Comparison of ENCODE assay signal across 9 mouse cellular contexts in genomic region chr17:26200831-26201705, GRCm38 (mm10). TPM values are rescaled to one million over a fixed set of nuclear protein-coding genes. Genes with fewer than 3 reads are reported as not detected.
A peak's percentile ranks its signal among the peaks of the same experiment; 100 is the strongest.
DNase-seq lines count a peak whose midpoint lies in the region; ATAC-seq lines count a peak whose summit lies in the region.
"Had no signal": no experiment of that assay in that cellular context is flagged by ENCODE, and none has a peak within 500 bp of the region (broad histone marks: within the 10 kb centered on the region; RNA-seq: fewer than 3 reads in every experiment).

No protein-coding gene starts in this region.

- H3K27me3 ChIP-seq in heart, embryonic 14.5 days (ENCODE audit: control insufficient read depth, insufficient read depth, low read length), result peaks cover 56% of the 10 kb centered on the region
- H3K27me3 ChIP-seq in embryonic facial prominence, embryonic 12.5 days, result peaks cover 66% of the 10 kb centered on the region
- H3K27me3 ChIP-seq in midbrain, embryonic 14.5 days (ENCODE audit: control insufficient read depth, insufficient read depth, low read length), result peaks cover 44% of the 10 kb centered on the region

- 1% methylated on average over 83 of the region's 92 CpGs for WGBS in heart, embryonic 14.5 days
- 1% methylated on average over 71 of the region's 92 CpGs for WGBS in embryonic facial prominence, embryonic 12.5 days
- under 1% methylated on average over 80 of the region's 92 CpGs for WGBS in midbrain, embryonic 14.5 days

- intact Hi-C loops in heart, postnatal 25 days (cut with DNase I), result no loop called here
- intact Hi-C loops in left cerebral cortex, postnatal 25 days (cut with DNase I), result loop anchor here (5.0 kb wide), 1 partner anchor 41 kb away; the partner anchor contains the start of gene Fam234a

- H3K36me3 ChIP-seq in heart, embryonic 14.5 days (ENCODE audit: control insufficient read depth, insufficient read depth, low read length), result peaks cover 18% of the 10 kb centered on the region
- peaks cover 26% of the 10 kb centered on the region for H3K36me3 ChIP-seq in embryonic facial prominence, embryonic 12.5 days
- peaks cover 19% of the 10 kb centered on the region for H3K36me3 ChIP-seq in midbrain, embryonic 14.5 days (ENCODE audit: control insufficient read depth, insufficient read depth, low read length)

- no peak for ATAC-seq in heart, embryonic 14.5 days (ENCODE audit: insufficient number of reproducible peaks, insufficient read depth, low FRiP score, low read depth)
- ATAC-seq in embryonic facial prominence, embryonic 12.5 days (ENCODE audit: insufficient number of reproducible peaks, insufficient read depth, low FRiP score, low TSS enrichment), result 0 out of 2 replicates have a peak, but pooled peaks have one; percentile 41
- peak; percentile 49 for ATAC-seq in midbrain, embryonic 14.5 days (ENCODE audit: low FRiP score, low TSS enrichment)

- H3K4me1 ChIP-seq in heart, embryonic 14.5 days (ENCODE audit: control insufficient read depth in 2 of 2, insufficient read depth in 2 of 2, low read length in 2 of 2), result peaks cover 0 to 10% of the 10 kb centered on the region in 2 experiments; a peak in 2 of 4 replicates
- H3K4me1 ChIP-seq in embryonic facial prominence, embryonic 12.5 days, result peaks cover 28% of the 10 kb centered on the region
- peaks cover 13% of the 10 kb centered on the region; the same call in 1 of the 2 replicates for H3K4me1 ChIP-seq in midbrain, embryonic 14.5 days (ENCODE audit: control insufficient read depth, insufficient read depth, low read length)

- DNase-seq in heart, postnatal 25 days (ENCODE audit: low spot score), result no peak
- peak; percentile 57 for DNase-seq in MEL-GATA-1-ER (ENCODE audit: extremely low read depth, low read depth)
- DNase-seq in left cerebral cortex, postnatal 25 days (ENCODE audit: low spot score in 2 of 2), result peak; percentile 29 to 42
- DNase-seq in midbrain, embryonic 14.5 days, result peak; percentile 70
- peak; percentile 75 for DNase-seq in testis, postnatal 10 days (ENCODE audit: low spot score)
- DNase-seq in frontal cortex, postnatal 10 days (ENCODE audit: low spot score in 2 of 2), result no peak

- H3K9ac ChIP-seq in heart, embryonic 14.5 days (ENCODE audit: low read length), result peak overlapping the region; percentile 67
- H3K9ac ChIP-seq in embryonic facial prominence, embryonic 12.5 days, result peak overlapping the region; percentile 60
- peak overlapping the region; percentile 60 for H3K9ac ChIP-seq in midbrain, embryonic 14.5 days (replicated peaks; ENCODE audit: low read length)

- no peak overlapping the region for H3K27ac ChIP-seq in heart, embryonic 14.5 days (replicated peaks in 1 of 2; ENCODE audit: control insufficient read depth in 1 of 2, insufficient read depth in 1 of 2, low read depth in 2 of 2, low read length in 2 of 2)
- H3K27ac ChIP-seq in embryonic facial prominence, embryonic 12.5 days, result no peak overlapping the region
- no peak overlapping the region for H3K27ac ChIP-seq in midbrain, embryonic 14.5 days (replicated peaks; ENCODE audit: low read depth, low read length)

- H3K9me3 ChIP-seq in heart, embryonic 14.5 days (ENCODE audit: control insufficient read depth, low read length), result no peaks in the 10 kb centered on the region
- H3K9me3 ChIP-seq in embryonic facial prominence, embryonic 12.5 days, result no peaks in the 10 kb centered on the region
- no peaks in the 10 kb centered on the region for H3K9me3 ChIP-seq in midbrain, embryonic 14.5 days (ENCODE audit: control insufficient read depth, low read length)

- peak overlapping the region; percentile 96 for H3K4me2 ChIP-seq in heart, embryonic 14.5 days (ENCODE audit: low read length)
- H3K4me2 ChIP-seq in embryonic facial prominence, embryonic 12.5 days (replicated peaks), result peak overlapping the region; percentile 96
- peak overlapping the region; percentile 95 for H3K4me2 ChIP-seq in midbrain, embryonic 14.5 days (ENCODE audit: low read length)

- H3K4me3 ChIP-seq in heart, embryonic 14.5 days (ENCODE audit: control insufficient read depth in 1 of 2, insufficient read depth in 1 of 2, low read depth in 1 of 2, low read length in 2 of 2), result peak overlapping the region; percentile 48 to 54
- peak overlapping the region; percentile 51 for H3K4me3 ChIP-seq in embryonic facial prominence, embryonic 12.5 days
- H3K4me3 ChIP-seq in midbrain, embryonic 14.5 days (replicated peaks; ENCODE audit: low read depth, low read length), result peak overlapping the region; percentile 51

RNA-seq across cellular contexts. Expression of gene Rgs11, which starts 1.7 kb away (rescaled TPM):
- 6.1 and 6.8 TPM in 2 replicates for polyA plus RNA-seq in heart, embryonic 14.5 days (2014; fragmentation: Nextera tagmentation; extraction: Ambion mirVana)
- total RNA-seq in heart, postnatal 25 days (2021), result under 1 TPM; 0.29 to 0.73 TPM
- polyA plus RNA-seq in embryonic facial prominence, embryonic 12.5 days (2016; fragmentation: Nextera tagmentation; extraction: Ambion mirVana), result 4.9 and 7.1 TPM in 2 replicates
- 10 to 100 TPM; 36.6 to 43.5 TPM for total RNA-seq in left cerebral cortex, postnatal 25 days (2021)
- 2.6 and 5.2 TPM in 2 replicates for polyA plus RNA-seq in midbrain, embryonic 14.5 days (2014; fragmentation: Nextera tagmentation; extraction: Ambion mirVana)

RNA-seq across cellular contexts. Expression of gene Pdia2, which starts 2.2 kb away (rescaled TPM):
- 0.20 and 0.38 TPM in 2 replicates for polyA plus RNA-seq in heart, embryonic 14.5 days (2014; fragmentation: Nextera tagmentation; extraction: Ambion mirVana)
- not detected for total RNA-seq in heart, postnatal 25 days (2021)
- 0.34 and 0.61 TPM in 2 replicates for polyA plus RNA-seq in embryonic facial prominence, embryonic 12.5 days (2016; fragmentation: Nextera tagmentation; extraction: Ambion mirVana)
- under 1 TPM; 0.32 to 0.73 TPM for total RNA-seq in left cerebral cortex, postnatal 25 days (2021)
- polyA plus RNA-seq in midbrain, embryonic 14.5 days (2014; fragmentation: Nextera tagmentation; extraction: Ambion mirVana), result not detected in 2 replicates

RNA-seq across cellular contexts. Expression of gene Arhgdig, which starts 6.5 kb away (rescaled TPM):
- 5.4 and 6.9 TPM in 2 replicates for polyA plus RNA-seq in heart, embryonic 14.5 days (2014; fragmentation: Nextera tagmentation; extraction: Ambion mirVana)
- total RNA-seq in heart, postnatal 25 days (2021), result under 1 TPM in 1 of 2 experiments, not detected in 1; 0.42 TPM
- polyA plus RNA-seq in embryonic facial prominence, embryonic 12.5 days (2016; fragmentation: Nextera tagmentation; extraction: Ambion mirVana), result 20.7 and 22.9 TPM in 2 replicates
- 100 to 1,000 TPM; 103 to 107 TPM for total RNA-seq in left cerebral cortex, postnatal 25 days (2021)
- polyA plus RNA-seq in midbrain, embryonic 14.5 days (2014; fragmentation: Nextera tagmentation; extraction: Ambion mirVana), result 72.7 and 124 TPM in 2 replicates
- total RNA-seq: common myeloid progenitor, adult 5-6 weeks had no signal

RNA-seq across cellular contexts. Expression of gene Fam234a, which starts 43.0 kb away (rescaled TPM):
- polyA plus RNA-seq in heart, embryonic 14.5 days (2014; fragmentation: Nextera tagmentation; extraction: Ambion mirVana), result 43.9 and 48.1 TPM in 2 replicates
- total RNA-seq in heart, postnatal 25 days (2021), result 100 to 1,000 TPM; 113 to 123 TPM
- 37.9 and 40.8 TPM in 2 replicates for polyA plus RNA-seq in embryonic facial prominence, embryonic 12.5 days (2016; fragmentation: Nextera tagmentation; extraction: Ambion mirVana)
- 10 to 100 TPM; 13.9 to 14.2 TPM for total RNA-seq in left cerebral cortex, postnatal 25 days (2021)
- polyA plus RNA-seq in midbrain, embryonic 14.5 days (2014; fragmentation: Nextera tagmentation; extraction: Ambion mirVana), result 22.1 and 29.1 TPM in 2 replicates

RNA-seq across cellular contexts. Expression of gene Luc7l, which starts 51.6 kb away (rescaled TPM):
- 54.3 and 55.1 TPM in 2 replicates for polyA plus RNA-seq in heart, embryonic 14.5 days (2014; fragmentation: Nextera tagmentation; extraction: Ambion mirVana)
- total RNA-seq in heart, postnatal 25 days (2021), result 10 to 100 TPM; 15.3 to 18.2 TPM
- polyA plus RNA-seq in embryonic facial prominence, embryonic 12.5 days (2016; fragmentation: Nextera tagmentation; extraction: Ambion mirVana), result 153 and 155 TPM in 2 replicates
- total RNA-seq in left cerebral cortex, postnatal 25 days (2021), result 10 to 100 TPM; 78.1 to 84.7 TPM
- polyA plus RNA-seq in midbrain, embryonic 14.5 days (2014; fragmentation: Nextera tagmentation; extraction: Ambion mirVana), result 85.7 and 119 TPM in 2 replicates

Comparison
In these comparisons a context has a peak if more than half of its experiments do, and no peak if none do; other contexts are left out.
1. DNase-seq: peak in MEL-GATA-1-ER (single experiment), left cerebral cortex, postnatal 25 days (2 of 2), midbrain, embryonic 14.5 days (single experiment) and testis, postnatal 10 days (single experiment); none in heart, postnatal 25 days (single experiment) and frontal cortex, postnatal 10 days (0 of 2).
2. Peak in every context shown above with its lines, with median percentiles within 50 percentile points of each other: H3K4me2 ChIP-seq, H3K4me3 ChIP-seq and H3K9ac ChIP-seq.